Mouse (Mus musculus) E14TG2a.4 (cell line): Measurements from ENCODE around the gene Idnk.
A peak's percentile ranks its signal among the peaks of the same experiment; 100 is the strongest.

Experiments used
- H3K27me3 ChIP-seq: 2 replicates; pipeline ENCODE4 v1.6.1; 2014; ENCODE audit warnings: low read length, control low read depth; ENCODE audit not compliant: insufficient read depth
- H3K36me3 ChIP-seq: 2 replicates; pipeline ENCODE4 v1.6.1; 2014; ENCODE audit warnings: low read length, control low read depth; ENCODE audit not compliant: insufficient read depth
- H3K4me1 ChIP-seq: replicated peaks from 2 replicates; pipeline ENCODE4 v1.6.1; 2014; ENCODE audit warnings: low read depth, low read length, control low read depth
- H3K4me3 ChIP-seq: replicated peaks from 2 replicates; pipeline ENCODE4 v1.5.1; 2014; ENCODE audit warnings: mild to moderate bottlenecking, low read length
- H3K9me3 ChIP-seq: 2 replicates; pipeline ENCODE4 v1.6.1; 2014; ENCODE audit warnings: low read length, control low read depth
- CTCF ChIP-seq: conservative IDR thresholded peaks from 2 replicates; pipeline ENCODE4 v1.5.1; 2014; ENCODE audit warnings: low read length
- NANOG ChIP-seq: IDR thresholded peaks from 2 replicates; pipeline ENCODE4 v1.6.1; 2014; ENCODE audit warnings: borderline replicate concordance, low read length, mixed read lengths
- POU5F1 ChIP-seq: IDR thresholded peaks from 2 replicates; pipeline ENCODE4 v1.6.1; 2014; ENCODE audit warnings: low read length, borderline replicate concordance

The Idnk gene

DNA sequence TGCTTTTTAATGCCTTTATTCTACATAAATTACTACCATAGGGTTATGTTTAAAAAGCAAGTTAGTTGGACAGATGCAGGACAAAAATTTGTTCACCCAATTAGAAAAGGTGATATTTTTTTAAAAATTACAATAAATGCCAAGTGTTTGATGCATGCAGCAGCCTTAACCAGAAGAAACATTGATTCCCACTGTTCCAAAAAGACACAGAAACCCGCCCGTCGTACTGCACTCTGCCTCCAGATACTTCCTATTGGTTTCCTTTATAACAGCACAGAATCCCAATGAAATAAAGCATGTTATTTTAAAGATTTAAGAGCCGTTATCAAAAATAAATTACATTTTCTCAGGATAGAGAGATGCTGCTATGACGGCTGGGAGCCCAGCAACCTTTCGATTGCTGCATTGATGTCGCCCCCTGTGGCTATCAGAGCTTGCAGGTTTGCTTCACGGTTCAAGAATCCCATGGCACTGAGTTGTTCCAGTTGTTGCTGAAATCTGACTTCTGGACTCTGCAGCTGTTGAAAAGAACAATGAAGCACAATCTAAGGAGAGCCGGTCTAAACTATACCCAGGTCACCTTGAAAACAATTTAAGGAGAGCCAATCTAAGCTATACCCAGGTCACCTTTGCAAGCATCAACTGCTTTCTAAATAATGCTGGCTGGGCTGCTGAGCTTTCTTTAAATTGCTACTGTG lies 20.2 kb downstream of the Idnk start:
- no peak for TF ChIP-seq CTCF
- TF ChIP-seq POU5F1 = no peak
- TF ChIP-seq NANOG = no peak; the same call in 1 of the 2 replicates
- H3K4me1 ChIP-seq = peaks cover 6% of the 10 kb centered on the region
- H3K9me3 ChIP-seq = no peaks in the 10 kb centered on the region
- peaks cover 97% of the 10 kb centered on the region for H3K36me3 ChIP-seq
- H3K4me3 ChIP-seq = no peak overlapping the region
- no peaks in the 10 kb centered on the region for H3K27me3 ChIP-seq

DNA sequence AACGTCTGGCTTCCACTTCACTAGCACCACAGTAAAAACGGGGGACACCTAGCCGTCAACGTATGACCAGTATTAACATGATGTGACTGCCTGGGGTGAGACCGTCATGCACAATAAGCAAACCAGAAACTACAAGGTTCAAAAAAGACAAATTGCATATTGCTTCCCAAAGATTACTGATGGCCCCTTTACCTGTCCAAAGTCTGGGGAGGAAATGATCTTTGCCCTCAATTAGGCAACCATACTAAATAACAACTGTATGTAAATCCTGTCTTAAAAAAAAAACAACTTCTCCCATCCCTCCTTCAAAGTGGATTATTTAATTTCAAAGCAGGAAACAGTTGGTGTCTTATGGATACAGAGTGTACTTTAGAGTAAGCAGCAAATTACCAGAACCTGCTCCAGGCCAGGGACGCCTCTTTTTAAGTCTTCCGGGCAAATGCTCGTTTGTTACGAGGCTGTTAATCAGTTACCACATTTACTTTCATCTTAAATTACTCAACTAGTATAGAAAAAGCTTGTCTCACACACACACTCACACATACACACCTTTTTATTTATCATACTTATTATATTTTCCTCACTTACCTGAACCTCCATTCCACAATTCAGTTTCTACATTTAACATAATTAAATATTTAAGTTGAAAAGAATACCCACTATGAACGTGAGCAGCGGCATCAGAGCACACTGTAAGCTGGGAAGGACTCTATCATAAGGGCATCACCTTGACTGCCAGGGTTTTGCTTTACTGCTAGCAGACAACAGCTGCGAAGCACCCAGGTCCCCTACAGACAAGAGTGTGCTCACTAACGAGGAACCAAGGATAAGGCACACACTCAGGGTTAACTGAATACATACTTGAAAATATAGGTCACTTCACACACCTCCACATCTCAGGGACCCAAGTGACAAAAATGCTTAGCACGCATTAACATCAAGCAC lies 24.4 kb downstream of the Idnk start:
- H3K27me3 ChIP-seq = no peaks in the 10 kb centered on the region
- H3K4me3 ChIP-seq = no peak overlapping the region
- TF ChIP-seq CTCF (no peak), POU5F1 (no peak), NANOG (no peak)
- H3K4me1 ChIP-seq = peaks cover 6% of the 10 kb centered on the region
- H3K9me3 ChIP-seq = no peaks in the 10 kb centered on the region
- peaks cover 94% of the 10 kb centered on the region for H3K36me3 ChIP-seq

DNA sequence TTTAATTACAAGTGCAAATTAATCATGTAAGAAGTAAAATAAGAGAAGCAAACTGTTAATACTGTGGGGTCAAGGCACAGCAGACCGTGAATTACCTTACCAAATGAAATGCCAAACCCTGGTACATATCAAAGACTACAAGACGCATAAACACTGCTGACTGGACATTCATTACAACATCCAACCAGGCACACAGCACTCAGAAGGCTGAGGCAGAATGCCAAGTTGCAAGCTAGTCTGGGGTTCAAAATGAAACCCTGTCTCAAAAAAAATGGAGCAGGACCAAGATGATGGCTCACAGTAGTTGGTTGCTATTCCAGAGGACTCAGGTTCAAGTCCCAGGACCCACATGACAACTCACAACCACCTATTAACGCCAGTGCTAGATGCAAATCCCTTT lies 26.7 kb downstream of the Idnk start:
- H3K4me3 ChIP-seq = no peak overlapping the region
- peaks cover 95% of the 10 kb centered on the region for H3K36me3 ChIP-seq
- no peaks in the 10 kb centered on the region for H3K9me3 ChIP-seq
- TF ChIP-seq NANOG (no peak), POU5F1 (no peak), CTCF (no peak)
- no peaks in the 10 kb centered on the region for H3K27me3 ChIP-seq
- H3K4me1 ChIP-seq = peaks cover 12% of the 10 kb centered on the region

DNA sequence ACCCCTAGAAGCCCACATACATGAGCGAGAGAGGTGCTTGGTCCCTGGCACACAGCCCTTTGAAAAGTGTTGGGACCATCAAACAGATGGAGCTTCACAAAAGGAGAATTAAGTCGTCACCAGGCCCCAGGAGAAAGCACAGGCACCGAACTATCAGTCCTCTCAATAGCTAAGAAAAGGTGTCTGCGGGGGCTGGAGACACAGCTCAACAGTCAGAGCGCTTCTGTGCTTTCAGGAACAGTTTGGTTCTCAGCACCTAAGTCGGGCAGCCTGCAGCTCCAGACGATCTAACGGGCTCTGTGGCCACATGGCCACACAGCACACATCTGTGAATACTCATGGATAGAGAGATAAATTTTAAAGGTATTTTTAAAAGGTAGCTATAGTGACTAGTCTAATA lies 28.8 kb downstream of the Idnk start:
- H3K36me3 ChIP-seq = peaks cover 94% of the 10 kb centered on the region
- no peaks in the 10 kb centered on the region for H3K9me3 ChIP-seq
- H3K27me3 ChIP-seq = no peaks in the 10 kb centered on the region
- H3K4me3 ChIP-seq = no peak overlapping the region
- H3K4me1 ChIP-seq = peaks cover 12% of the 10 kb centered on the region
- TF ChIP-seq CTCF (no peak), POU5F1 (no peak), NANOG (no peak)

DNA sequence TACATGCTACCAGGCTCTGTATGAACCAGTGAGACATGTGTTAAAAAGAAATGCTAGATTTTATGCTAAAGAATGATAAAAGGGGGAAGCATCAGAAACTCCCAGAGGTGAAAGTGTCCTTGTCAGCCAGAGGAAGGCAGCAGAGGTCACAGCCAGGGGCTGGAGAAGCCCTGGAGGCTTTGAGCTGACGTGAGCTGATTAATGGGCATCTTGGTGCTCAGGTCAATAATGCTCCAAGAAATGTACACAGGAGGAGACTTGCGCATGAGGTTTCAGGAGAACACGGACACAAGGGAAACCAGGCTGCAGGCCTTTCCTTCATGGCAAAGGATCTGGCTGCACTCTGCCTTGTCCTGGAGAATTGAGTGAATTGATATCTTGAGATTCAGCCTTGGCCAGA lies 30.3 kb downstream of the Idnk start:
- Histone ChIP-seq H3K27me3 (no peaks in the 10 kb centered on the region), H3K9me3 (no peaks in the 10 kb centered on the region), H3K4me3 (no peak overlapping the region), H3K36me3 (peaks cover 94% of the 10 kb centered on the region), H3K4me1 (peaks cover 10% of the 10 kb centered on the region)
- no peak for TF ChIP-seq NANOG
- TF ChIP-seq CTCF = no peak
- TF ChIP-seq POU5F1 = no peak

DNA sequence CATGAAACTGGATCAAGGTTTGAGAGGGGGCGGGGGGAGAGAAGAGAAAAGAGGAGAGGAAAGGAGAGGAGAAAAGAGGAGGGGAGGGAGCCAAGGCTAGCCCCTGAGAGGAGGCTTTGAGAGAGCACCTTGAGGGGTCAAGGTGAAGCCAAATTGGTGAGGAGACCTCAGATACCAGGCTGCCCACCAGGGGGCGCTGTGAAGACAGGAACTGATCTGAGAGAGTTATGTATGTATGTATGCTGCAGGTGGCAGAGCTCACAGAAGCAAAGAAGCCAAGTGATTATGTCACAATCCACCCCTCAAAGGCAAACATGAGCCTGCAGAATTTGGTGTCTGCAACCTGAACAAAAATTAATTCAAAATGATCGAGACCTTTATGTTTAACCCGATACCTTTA lies 31.0 kb downstream of the Idnk start:
- H3K9me3 ChIP-seq = no peaks in the 10 kb centered on the region
- no peak overlapping the region for H3K4me3 ChIP-seq
- H3K4me1 ChIP-seq = peaks cover 10% of the 10 kb centered on the region
- H3K36me3 ChIP-seq = peaks cover 94% of the 10 kb centered on the region
- no peak for TF ChIP-seq POU5F1
- no peak for TF ChIP-seq NANOG
- TF ChIP-seq CTCF = peak; percentile 76
- no peaks in the 10 kb centered on the region for H3K27me3 ChIP-seq

DNA sequence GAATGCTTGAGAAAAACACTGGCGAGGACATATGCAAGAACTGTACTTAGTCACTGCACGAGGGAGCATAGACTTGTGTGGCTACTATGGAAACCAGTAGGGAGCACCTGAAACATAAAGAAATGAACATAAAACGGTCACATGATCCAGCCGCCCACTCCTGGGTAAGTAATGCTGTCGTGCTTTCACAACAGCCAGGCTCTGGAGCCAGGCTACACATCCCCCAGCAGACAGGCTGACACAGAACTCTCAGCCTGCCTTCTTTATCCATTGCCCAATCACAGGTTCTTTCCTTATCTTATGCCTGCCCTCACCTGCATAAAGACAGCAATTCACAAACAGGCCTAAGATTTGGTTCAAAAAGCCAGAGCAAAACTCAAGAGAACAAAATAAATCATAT lies 32.0 kb downstream of the Idnk start:
- no peak for TF ChIP-seq CTCF
- no peak for TF ChIP-seq POU5F1
- TF ChIP-seq NANOG = no peak
- peaks cover 85% of the 10 kb centered on the region for H3K36me3 ChIP-seq
- no peaks in the 10 kb centered on the region for H3K9me3 ChIP-seq
- no peak overlapping the region for H3K4me3 ChIP-seq
- H3K27me3 ChIP-seq = no peaks in the 10 kb centered on the region
- peaks cover 10% of the 10 kb centered on the region for H3K4me1 ChIP-seq

DNA sequence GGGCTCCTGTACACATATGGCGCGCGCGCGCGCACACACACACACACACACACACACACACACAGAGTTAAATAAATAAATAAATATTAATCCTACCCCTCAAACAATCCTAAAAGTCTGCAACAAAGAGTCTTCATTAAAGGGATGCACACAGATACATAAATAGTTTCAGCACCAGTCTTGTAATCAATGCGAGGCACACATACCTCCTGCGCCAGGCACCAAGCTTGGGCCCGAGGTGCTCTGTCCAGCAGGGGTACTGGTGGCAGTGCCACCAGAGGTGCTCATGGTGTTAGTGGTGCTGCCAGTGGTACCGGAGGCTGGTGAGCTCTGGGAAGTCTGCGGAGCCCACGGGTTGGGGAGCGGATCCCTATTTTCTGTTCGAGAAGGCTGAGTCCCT lies 34.1 kb downstream of the Idnk start:
- no peaks in the 10 kb centered on the region for H3K9me3 ChIP-seq
- H3K36me3 ChIP-seq = peaks cover 88% of the 10 kb centered on the region
- no peaks in the 10 kb centered on the region for H3K27me3 ChIP-seq
- H3K4me3 ChIP-seq = no peak overlapping the region
- H3K4me1 ChIP-seq = peaks cover 19% of the 10 kb centered on the region
- TF ChIP-seq CTCF (no peak), POU5F1 (no peak), NANOG (no peak)
